Comparison of ENCODE assay signal across 8 mouse cellular contexts in genomic region chr16:38549479-38550396, GRCm38 (mm10). TPM values are rescaled to one million over a fixed set of nuclear protein-coding genes. Genes with fewer than 3 reads are reported as not detected.
DNase-seq lines count a peak whose midpoint lies in the region; ATAC-seq and TF ChIP-seq lines count a peak whose summit lies in the region.

Poglut1 (minus strand) TSS chr16:38550258.

- peaks cover 5% of the 10 kb centered on the region; the same call in 1 of the 2 replicates for H3K27me3 ChIP-seq in hindbrain, postnatal 0 days (ENCODE audit: insufficient read depth, low read length)

- peak within 1 kb of the TSS; percentile 95 for H3K9ac ChIP-seq in hindbrain, postnatal 0 days (replicated peaks; ENCODE audit: low read length)

- H3K27ac ChIP-seq in hindbrain, postnatal 0 days: peak within 1 kb of the TSS; percentile 88
- H3K27ac ChIP-seq in left cerebral cortex, adult 2 months: peak within 1 kb of the TSS; percentile 94

- peaks cover 14% of the 10 kb centered on the region for H3K36me3 ChIP-seq in hindbrain, postnatal 0 days (ENCODE audit: insufficient read depth, low read length)

- peak; percentile 88 for DNase-seq in ZHBTc4 (ENCODE audit: low read depth, low spot score)
- DNase-seq in gastrocnemius, adult 8-10 months (ENCODE audit: low spot score in 2 of 2): peak; percentile 56 to 58
- peak; percentile 92 for DNase-seq in hindbrain, postnatal 0 days (ENCODE audit: low spot score)
- peak; percentile 83 to 84 for DNase-seq in left cerebral cortex, adult 2 months (ENCODE audit: extremely low spot score in 1 of 2, low spot score in 2 of 2)
- DNase-seq in right cerebral cortex, adult 2 months (ENCODE audit: low spot score in 2 of 2): peak; percentile 82 to 84
- peak; percentile 72 for DNase-seq in urinary bladder, postnatal 25 days (ENCODE audit: low spot score)

- no peaks in the 10 kb centered on the region for H3K9me3 ChIP-seq in hindbrain, postnatal 0 days (ENCODE audit: low read length)

- WGBS in hindbrain, postnatal 0 days: 3% methylated on average over 54 of the region's 54 CpGs

- peak within 1 kb of the TSS; percentile 78 for H3K4me2 ChIP-seq in hindbrain, postnatal 0 days (ENCODE audit: low read depth, low read length)

- H3K4me1 ChIP-seq in hindbrain, postnatal 0 days (ENCODE audit: insufficient read depth, low read length): peaks cover 14% of the 10 kb centered on the region

- no peak for TF ChIP-seq CTCF in hindbrain, postnatal 0 days (IDR thresholded peaks at IDR 0.05; ENCODE audit: low read depth)
- no peak; the same call in 1 of the 2 replicates for TF ChIP-seq CTCF in left cerebral cortex, adult 2 months (IDR thresholded peaks at IDR 0.05)

- peak; percentile 96 for ATAC-seq in common myeloid progenitor, adult 5-6 weeks (replicated peaks; ENCODE audit: low read depth, poor library complexity, severe bottlenecking)
- ATAC-seq in hindbrain, postnatal 0 days: peak; percentile 97
- peak; percentile 99 for ATAC-seq in megakaryocyte, adult 5-6 weeks (ENCODE audit: poor library complexity, severe bottlenecking)

- intact Hi-C loops in left cerebral cortex, adult 2 months (cut with DNase I): loop anchor here (1.0 kb wide), 1 partner anchor 13 kb away; no protein-coding TSS in a partner anchor

- peak within 1 kb of the TSS; percentile 90 for H3K4me3 ChIP-seq in hindbrain, postnatal 0 days (ENCODE audit: low read length)
- peak within 1 kb of the TSS; percentile 64 for H3K4me3 ChIP-seq in left cerebral cortex, adult 2 months

RNA-seq across cellular contexts. Expression of gene Poglut1, which starts in this region (rescaled TPM):
- total RNA-seq in common myeloid progenitor, adult 5-6 weeks (2017): 21.7 and 22.6 TPM in 2 replicates
- total RNA-seq in gastrocnemius, adult 8-10 months (2022): 10 to 100 TPM in 3 of 4 experiments, 1 to 10 TPM in 1; 8.9 to 11.1 (median 10.5) TPM
- 35.8 and 48.5 TPM in 2 replicates for total RNA-seq in hindbrain, postnatal 0 days (2014; rRNA removed)
- polyA plus RNA-seq in hindbrain, postnatal 0 days (2015; fragmentation: Nextera tagmentation; extraction: Ambion mirVana): 37.1 and 40.4 TPM in 2 replicates
- total RNA-seq in left cerebral cortex, adult 2 months (2021): 10 to 100 TPM; 41.8 to 44.0 TPM
- total RNA-seq in megakaryocyte, adult 5-6 weeks (2015): 25.0 and 29.4 TPM in 2 replicates
- 13.5 and 15.4 TPM in 2 replicates for total RNA-seq in megakaryocyte, adult 5-6 weeks (2017)

Comparison
In these comparisons a context has a peak if more than half of its experiments do, and no peak if none do; other contexts are left out.
1. Peak in every context shown above with its lines: DNase-seq, ATAC-seq, H3K4me3 ChIP-seq and H3K27ac ChIP-seq.